Mouse (Mus musculus): Measurements from ENCODE around the gene Plcl2. TPM values are rescaled to one million over a fixed set of nuclear protein-coding genes. Genes with fewer than 3 reads are reported as not detected.
"Not testable (repeated sequence)": the region's sequence is repeated elsewhere in the genome, so short reads cannot be mapped to it uniquely, and the experiment has no call there.

Gene Plcl2
- polyA plus RNA-seq, 1 experiment = 3.1 TPM

DNA sequence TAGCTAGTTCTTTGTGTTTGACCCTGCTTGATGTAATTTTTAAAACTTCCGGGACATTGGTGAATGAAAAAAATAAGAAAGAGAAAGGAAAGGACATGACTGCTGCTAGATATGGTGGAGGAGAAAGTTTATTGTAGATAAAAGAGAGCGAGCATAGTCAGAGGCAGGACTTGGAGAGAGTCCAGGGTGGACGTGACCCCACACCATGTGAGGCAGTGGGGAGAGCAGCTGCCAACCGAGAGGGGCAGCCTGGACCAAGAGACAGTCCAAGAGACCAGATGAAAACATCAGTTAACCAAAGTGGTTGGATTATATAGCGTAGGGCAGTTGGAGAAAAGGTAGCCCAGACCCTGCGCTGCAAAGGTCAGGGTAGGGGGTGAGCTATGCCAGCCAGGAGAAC, 91.0 kb downstream of the Plcl2 start:
- no peaks in the 10 kb centered on the region for H3K36me3 ChIP-seq (replicated peaks; ENCODE audit: low read length)
- H3K27me3 ChIP-seq (replicated peaks) = no peaks in the 10 kb centered on the region
- no peaks in the 10 kb centered on the region for H3K9me3 ChIP-seq
- no peaks in the 10 kb centered on the region for H3K4me1 ChIP-seq
- TF ChIP-seq FLI1 (IDR thresholded peaks at IDR 0.05; ENCODE audit: low read length) = no peak
- TF ChIP-seq GATA1 (IDR thresholded peaks at IDR 0.05; ENCODE audit: borderline replicate concordance, low read length) = no peak
- peak overlapping the region; percentile 23 for H3K4me3 ChIP-seq (replicated peaks)

GRCm38 (mm10) chr17:50600696-50601095, 91.5 kb downstream of the Plcl2 start:
- H3K36me3 ChIP-seq (replicated peaks; ENCODE audit: low read length) = no peaks in the 10 kb centered on the region
- H3K9me3 ChIP-seq = no peaks in the 10 kb centered on the region
- no peaks in the 10 kb centered on the region for H3K4me1 ChIP-seq
- no peaks in the 10 kb centered on the region for H3K27me3 ChIP-seq (replicated peaks)
- H3K4me3 ChIP-seq (replicated peaks) = no peak overlapping the region
- TF ChIP-seq GATA1 (IDR thresholded peaks at IDR 0.05; ENCODE audit: borderline replicate concordance, low read length) (no peak), FLI1 (IDR thresholded peaks at IDR 0.05; ENCODE audit: low read length) (no peak)

DNA sequence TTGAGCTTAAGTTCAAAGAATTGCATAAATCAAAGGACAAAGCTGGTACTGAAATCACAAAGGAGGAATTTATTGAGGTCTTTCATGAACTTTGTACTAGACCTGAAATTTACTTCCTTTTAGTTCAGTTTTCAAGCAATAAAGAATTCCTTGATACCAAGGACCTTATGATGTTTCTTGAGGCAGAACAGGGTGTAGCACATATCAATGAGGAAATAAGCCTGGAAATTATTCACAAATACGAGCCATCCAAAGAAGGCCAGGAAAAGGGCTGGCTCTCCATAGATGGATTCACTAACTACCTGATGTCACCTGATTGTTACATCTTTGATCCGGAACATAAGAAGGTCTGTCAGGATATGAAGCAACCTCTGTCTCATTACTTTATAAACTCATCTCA, 97.7 kb downstream of the Plcl2 start:
- Histone ChIP-seq H3K4me1 (no peaks in the 10 kb centered on the region), H3K27me3 (replicated peaks) (no peaks in the 10 kb centered on the region), H3K9me3 (no peaks in the 10 kb centered on the region), H3K36me3 (replicated peaks; ENCODE audit: low read length) (peaks cover 16% of the 10 kb centered on the region), H3K4me3 (replicated peaks) (no peak overlapping the region)
- no peak for TF ChIP-seq GATA1 (IDR thresholded peaks at IDR 0.05; ENCODE audit: borderline replicate concordance, low read length)
- TF ChIP-seq FLI1 (IDR thresholded peaks at IDR 0.05; ENCODE audit: low read length) = no peak

- TF ChIP-seq GATA1 (IDR thresholded peaks at IDR 0.05; ENCODE audit: borderline replicate concordance, low read length) = no peak
- no peak for TF ChIP-seq FLI1 (IDR thresholded peaks at IDR 0.05; ENCODE audit: low read length)
- peaks cover 27% of the 10 kb centered on the region for H3K36me3 ChIP-seq (replicated peaks; ENCODE audit: low read length)
- peaks cover 8% of the 10 kb centered on the region for H3K9me3 ChIP-seq
- no peaks in the 10 kb centered on the region for H3K27me3 ChIP-seq (replicated peaks)
- no peak overlapping the region for H3K4me3 ChIP-seq (replicated peaks)
- no peaks in the 10 kb centered on the region for H3K4me1 ChIP-seq
Observed at GRCm38 (mm10) chr17:50609908-50610307, 100.7 kb downstream of the Plcl2 start.

DNA sequence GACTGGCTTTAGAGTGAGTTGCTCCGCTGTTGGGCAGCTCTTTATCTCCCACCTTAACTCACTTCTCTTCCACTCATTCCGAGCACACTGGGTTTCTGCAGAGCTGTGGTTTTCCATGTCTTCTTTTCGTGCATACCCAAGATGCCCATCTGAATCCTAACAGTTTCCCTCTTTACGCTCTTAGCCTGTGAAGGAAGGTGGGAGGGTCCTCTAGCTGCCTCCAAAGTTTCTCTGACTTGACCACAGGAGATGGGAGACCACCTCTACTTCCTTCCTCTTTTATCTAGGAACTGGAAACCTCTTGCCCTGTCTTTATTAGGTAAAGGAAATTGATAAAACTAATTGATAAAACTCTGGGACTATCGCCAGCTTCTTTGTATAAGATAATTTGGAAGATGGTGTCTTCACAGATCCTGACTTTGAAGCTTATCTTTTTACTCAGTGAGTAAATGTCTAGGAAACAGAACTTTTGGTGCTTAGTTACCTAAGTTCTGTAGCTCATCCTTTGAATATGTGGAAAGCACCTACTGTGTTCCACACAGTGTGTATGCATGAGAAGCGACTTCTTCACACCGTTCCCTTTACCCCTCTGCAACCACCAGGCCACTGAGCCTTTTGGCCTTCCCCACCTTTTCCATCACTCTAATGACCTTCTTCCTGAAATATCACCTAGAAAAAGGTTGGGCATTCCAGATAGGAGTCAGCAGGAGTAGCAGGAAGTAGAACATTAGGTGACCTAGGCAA, 111.8 kb downstream of the Plcl2 start:
- H3K9me3 ChIP-seq = no peaks in the 10 kb centered on the region
- no peak overlapping the region for H3K4me3 ChIP-seq (replicated peaks)
- H3K27me3 ChIP-seq (replicated peaks) = no peaks in the 10 kb centered on the region
- H3K4me1 ChIP-seq = no peaks in the 10 kb centered on the region
- no peaks in the 10 kb centered on the region for H3K36me3 ChIP-seq (replicated peaks; ENCODE audit: low read length)
- no peak for TF ChIP-seq GATA1 (IDR thresholded peaks at IDR 0.05; ENCODE audit: borderline replicate concordance, low read length)
- TF ChIP-seq FLI1 (IDR thresholded peaks at IDR 0.05; ENCODE audit: low read length) = no peak

GRCm38 (mm10) chr17:50621996-50622395, 112.8 kb downstream of the Plcl2 start:
- TF ChIP-seq GATA1 (IDR thresholded peaks at IDR 0.05; ENCODE audit: borderline replicate concordance, low read length) (no peak), FLI1 (IDR thresholded peaks at IDR 0.05; ENCODE audit: low read length) (no peak)
- no peaks in the 10 kb centered on the region for H3K9me3 ChIP-seq
- no peaks in the 10 kb centered on the region for H3K36me3 ChIP-seq (replicated peaks; ENCODE audit: low read length)
- H3K4me3 ChIP-seq (replicated peaks) = no peak overlapping the region
- no peaks in the 10 kb centered on the region for H3K4me1 ChIP-seq
- no peaks in the 10 kb centered on the region for H3K27me3 ChIP-seq (replicated peaks)

DNA sequence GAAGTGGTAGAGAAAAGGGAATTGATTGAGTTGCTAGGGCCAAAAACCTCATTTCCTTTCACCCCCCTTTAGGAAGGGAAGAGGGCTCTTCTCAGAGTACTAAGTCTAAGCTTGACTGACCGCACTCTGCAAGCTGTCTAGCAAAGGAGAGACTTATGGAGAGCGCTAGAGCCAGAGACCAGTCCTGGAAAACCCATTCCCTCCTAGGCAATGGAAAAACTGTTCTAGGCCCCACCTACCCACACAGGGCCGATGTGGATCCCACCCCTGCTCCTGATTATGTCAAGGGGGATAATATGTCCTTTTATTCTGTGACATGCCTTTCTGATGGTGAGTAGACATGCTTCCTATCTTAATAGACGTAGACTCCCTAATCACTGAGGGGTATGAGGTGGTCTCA, 116.4 kb downstream of the Plcl2 start:
- Histone ChIP-seq H3K27me3 (replicated peaks) (no peaks in the 10 kb centered on the region), H3K4me3 (replicated peaks) (no peak overlapping the region), H3K9me3 (no peaks in the 10 kb centered on the region), H3K4me1 (no peaks in the 10 kb centered on the region), H3K36me3 (replicated peaks; ENCODE audit: low read length) (no peaks in the 10 kb centered on the region)
- no peak for TF ChIP-seq GATA1 (IDR thresholded peaks at IDR 0.05; ENCODE audit: borderline replicate concordance, low read length)
- no peak for TF ChIP-seq FLI1 (IDR thresholded peaks at IDR 0.05; ENCODE audit: low read length)

- no peak for TF ChIP-seq GATA1 (IDR thresholded peaks at IDR 0.05; ENCODE audit: borderline replicate concordance, low read length)
- TF ChIP-seq FLI1 (IDR thresholded peaks at IDR 0.05; ENCODE audit: low read length) = no peak
- no peaks in the 10 kb centered on the region for H3K27me3 ChIP-seq (replicated peaks)
- H3K36me3 ChIP-seq (replicated peaks; ENCODE audit: low read length) = no peaks in the 10 kb centered on the region
- no peaks in the 10 kb centered on the region for H3K4me1 ChIP-seq
- no peaks in the 10 kb centered on the region for H3K9me3 ChIP-seq
- no peak overlapping the region for H3K4me3 ChIP-seq (replicated peaks)
Observed at GRCm38 (mm10) chr17:50627658-50628057, 118.5 kb downstream of the Plcl2 start.

GRCm38 (mm10) chr17:50628716-50629115, 119.5 kb downstream of the Plcl2 start:
- TF ChIP-seq FLI1 (IDR thresholded peaks at IDR 0.05; ENCODE audit: low read length) (no peak), GATA1 (IDR thresholded peaks at IDR 0.05; ENCODE audit: borderline replicate concordance, low read length) (no peak)

GRCm38 (mm10) chr17:50630992-50631391, 121.8 kb downstream of the Plcl2 start:
- not testable (repeated sequence) for H3K4me1 ChIP-seq; H3K4me3 ChIP-seq (replicated peaks); H3K36me3 ChIP-seq (replicated peaks; ENCODE audit: low read length); H3K9me3 ChIP-seq; H3K27me3 ChIP-seq (replicated peaks)

More at GRCm38 (mm10) chr17:50628716-50629115, 119.5 kb downstream of the Plcl2 start:
- Histone ChIP-seq H3K9me3 (no peaks in the 10 kb centered on the region), H3K4me1 (no peaks in the 10 kb centered on the region), H3K4me3 (replicated peaks) (no peak overlapping the region), H3K27me3 (replicated peaks) (no peaks in the 10 kb centered on the region), H3K36me3 (replicated peaks; ENCODE audit: low read length) (no peaks in the 10 kb centered on the region)
